Mouse (Mus musculus): Measurements from ENCODE around the gene Ank3.

DNA sequence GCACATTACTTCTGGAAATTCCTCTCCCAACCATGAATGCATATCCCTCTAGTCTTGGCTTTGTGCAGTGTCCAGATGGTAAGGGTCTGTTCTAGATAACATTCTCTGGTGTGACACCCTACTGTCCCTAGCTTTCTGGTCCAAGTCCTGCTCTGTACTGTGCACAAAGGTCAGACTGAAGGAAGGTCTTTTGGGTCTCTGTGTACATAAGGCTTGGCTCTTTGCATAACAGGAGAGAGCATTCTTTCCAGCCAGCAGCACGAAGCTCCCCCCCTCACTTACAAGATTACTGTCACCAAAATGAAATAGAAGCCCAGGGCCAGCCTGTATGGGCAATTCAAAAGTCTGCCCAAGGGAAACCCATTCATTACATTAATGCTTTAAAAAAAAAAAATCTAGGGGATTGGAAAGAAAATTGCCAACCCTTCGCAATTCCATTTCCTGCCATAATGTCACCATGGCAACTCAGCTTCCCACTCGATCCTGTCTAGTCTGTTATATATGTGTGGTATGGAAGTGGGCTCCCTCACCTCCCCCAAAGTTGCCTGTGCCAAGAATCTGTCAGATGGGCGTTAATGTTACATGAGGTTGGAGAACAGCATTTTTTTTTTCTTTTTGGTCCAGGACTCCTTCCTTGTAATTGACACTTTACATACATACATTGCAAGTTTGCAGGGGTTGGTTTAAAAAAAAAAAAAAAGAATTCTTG is 460.5 kb downstream of the Ank3 start:
- TF ChIP-seq CTCF (conservative IDR thresholded peaks at IDR 0.05; ENCODE audit: low read length) (no peak), POU5F1 (IDR thresholded peaks at IDR 0.05; ENCODE audit: borderline replicate concordance, low read length) (no peak), NANOG (IDR thresholded peaks at IDR 0.05; ENCODE audit: borderline replicate concordance, low read length) (no peak)

All from E14TG2a.4 (cell line).